Mouse (Mus musculus) hematopoietic stem cell, adult 5-6 weeks (primary cell): ENCODE data around the gene Tmem129. TPM values are rescaled to one million over a fixed set of nuclear protein-coding genes. Genes with fewer than 3 reads are reported as not detected.

ENCODE experiments used
- ATAC-seq, 2 experiments: fragments of 125-278 bp in 1 of 2; replicated peaks in 1 of 2; 2 replicates each; pipeline ENCODE4 v1.8.0; 2016 to 2017; ENCODE audit warnings: inconsistent platforms in 2 of 2, mild to moderate bottlenecking in 2 of 2, moderate number of reproducible peaks in 2 of 2, low read depth in 1 of 2, moderate TSS enrichment in 1 of 2; ENCODE audit not compliant: low FRiP score in 2 of 2, poor library complexity in 2 of 2, severe bottlenecking in 2 of 2, insufficient read depth in 1 of 2, low TSS enrichment in 1 of 2
- total RNA-seq: library from RNA; stranded (forward); fragments of 172-1452, 232-1000 nt; gene quantifications from 2 replicates; pipeline ENCODE4 v1.2.3, GENCODE M21; 2017

Tmem129 gene
- total RNA-seq: 18.3 and 23.0 TPM in 2 replicates

- ATAC-seq: peak; percentile 93 to 94
These were observed at the start of gene Tmem129, which contains the start of gene Tacc3 for GRCm38 (mm10) chr5:33657787-33658663. Gene Tmem129 (minus strand): TSS chr5:33658416. Gene Tacc3 (plus strand): TSS chr5:33658128.

GRCm38 (mm10) chr5:33707163-33707562 lies 48.9 kb upstream of the Tmem129 start:
- no peak for ATAC-seq

GRCm38 (mm10) chr5:33706350-33706629 lies 48.1 kb upstream of the Tmem129 start:
- peak in 1 of 2 experiments; percentile 57; a peak in 1 of 4 replicates for ATAC-seq

- no peak for ATAC-seq
These were observed 47.6 kb upstream of the Tmem129 start for GRCm38 (mm10) chr5:33705612-33706349.

- ATAC-seq: no peak
These were observed 46.9 kb upstream of the Tmem129 start for GRCm38 (mm10) chr5:33704945-33705611.

GRCm38 (mm10) chr5:33703999-33704398 lies 45.8 kb upstream of the Tmem129 start:
- no peak for ATAC-seq

GRCm38 (mm10) chr5:33701832-33702231 lies 43.6 kb upstream of the Tmem129 start:
- ATAC-seq: no peak

- ATAC-seq: no peak
These were observed 41.8 kb upstream of the Tmem129 start for GRCm38 (mm10) chr5:33700010-33700409.

- no peak for ATAC-seq
These were observed 40.5 kb upstream of the Tmem129 start for GRCm38 (mm10) chr5:33698669-33699068.

GRCm38 (mm10) chr5:33697947-33698512 lies 39.8 kb upstream of the Tmem129 start:
- no peak for ATAC-seq

GRCm38 (mm10) chr5:33697534-33697933 lies 39.3 kb upstream of the Tmem129 start:
- ATAC-seq: no peak

- no peak for ATAC-seq
These were observed 38.2 kb upstream of the Tmem129 start for GRCm38 (mm10) chr5:33696430-33696829.

GRCm38 (mm10) chr5:33695718-33696121 lies 37.5 kb upstream of the Tmem129 start:
- ATAC-seq: no peak

GRCm38 (mm10) chr5:33694848-33695717 lies 36.9 kb upstream of the Tmem129 start:
- ATAC-seq: no peak

GRCm38 (mm10) chr5:33694461-33694847 lies 36.2 kb upstream of the Tmem129 start:
- ATAC-seq: no peak

GRCm38 (mm10) chr5:33692393-33692792 lies 34.2 kb upstream of the Tmem129 start:
- ATAC-seq: peak; percentile 78 to 85
